Mouse (Mus musculus): ENCODE results near the gene Chrm2. TPM values are rescaled to one million over a fixed set of nuclear protein-coding genes. Genes with fewer than 3 reads are reported as not detected.

Gene Chrm2
- polyA plus RNA-seq, 2 experiments from 2014 or later, result not detected

GRCm38 (mm10) chr6:36517242-36517641 is 129.4 kb downstream of the Chrm2 start:
- ATAC-seq, result no peak

- no peak for ATAC-seq
Observed at GRCm38 (mm10) chr6:36523599-36523998, 135.7 kb downstream of the Chrm2 start.

- ATAC-seq, result no peak
Observed at GRCm38 (mm10) chr6:36528509-36528908, 140.6 kb downstream of the Chrm2 start.

GRCm38 (mm10) chr6:36541247-36541646 is 153.4 kb downstream of the Chrm2 start:
- no peak for ATAC-seq

- ATAC-seq, result no peak
Observed at GRCm38 (mm10) chr6:36566886-36567285, 179.0 kb downstream of the Chrm2 start.
